Mouse (Mus musculus) stomach, postnatal 0 days (tissue): Measurements from ENCODE around the gene Tmem230.

Experiments used
- CTCF ChIP-seq: IDR thresholded peaks from 2 replicates; pipeline ENCODE4 v1.5.1; 2016; ENCODE audit warnings: antibody characterized with exemption, low read depth, mild to moderate bottlenecking, moderate library complexity
- EP300 ChIP-seq: optimal IDR thresholded peaks from 2 replicates; pipeline ENCODE3; 2016; ENCODE audit warnings: antibody characterized with exemption

GRCm38 (mm10) chr2:132251911-132252310 is 4.3 kb upstream of the Tmem230 start:
- TF ChIP-seq CTCF (no peak), EP300 (no peak)
